Mouse (Mus musculus): Measurements from ENCODE around the gene Omp. TPM values are rescaled to one million over a fixed set of nuclear protein-coding genes. Genes with fewer than 3 reads are reported as not detected.
"Not testable (repeated sequence)": the region's sequence is repeated elsewhere in the genome, so short reads cannot be mapped to it uniquely, and the experiment has no call there.

Gene Omp
- 1 to 10 TPM; 1.1 to 1.5 TPM for total RNA-seq (2021)
- long read RNA-seq, experiment 1 = 0 reads
- long read RNA-seq, experiment 2, partial matches to known transcripts = 0 of 1 reads
- long read RNA-seq, experiment 2, other reads (novel, unspliced or antisense) = 0 of 1 reads

- no peak for DNase-seq (ENCODE audit: low spot score in 2 of 2)
Measured at GRCm38 (mm10) chr7:98145402-98145801, at the start of gene Omp. Gene Omp, minus strand, starts transcription at chr7:98145502.

DNA sequence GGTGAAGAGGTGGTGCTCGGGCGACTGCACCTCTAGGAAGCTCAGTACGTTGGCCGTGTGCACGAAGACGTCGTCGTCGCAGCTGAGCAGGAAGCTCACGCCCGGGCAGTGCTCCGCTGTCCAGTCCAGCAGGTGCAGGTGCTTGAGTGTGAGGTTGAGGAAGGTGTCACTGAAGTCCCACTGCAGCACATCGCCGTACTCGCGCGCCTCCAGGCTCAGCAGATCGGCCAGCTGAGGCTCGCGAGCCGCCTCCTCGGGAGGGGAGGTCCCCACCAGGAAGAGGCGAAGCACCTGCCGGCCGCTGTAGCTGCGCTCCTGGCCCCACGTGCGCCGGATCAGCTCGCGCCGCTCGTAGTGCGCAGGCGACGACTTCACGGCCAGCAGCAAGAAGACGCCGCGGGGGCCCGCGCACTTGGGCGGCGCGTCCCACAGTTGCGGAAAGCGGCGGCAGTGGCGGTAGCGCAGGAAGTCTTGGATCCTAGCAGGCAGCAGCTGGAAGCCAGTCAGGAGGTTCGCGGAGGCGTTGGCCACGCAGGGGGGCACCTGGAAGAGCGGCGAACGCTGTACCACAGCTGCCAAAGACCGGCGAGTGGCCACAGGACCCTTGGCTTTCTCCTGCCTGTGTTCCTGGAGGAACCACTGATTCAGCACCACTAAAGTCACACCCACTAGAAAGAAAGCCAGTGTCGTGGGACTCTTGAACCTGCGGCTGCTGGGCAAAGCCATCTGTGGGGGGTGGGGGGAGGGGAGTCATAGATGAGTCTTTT, 48.9 kb upstream of the Omp start:
- DNase-seq (ENCODE audit: low spot score in 2 of 2) = no peak

GRCm38 (mm10) chr7:98193515-98194025, 48.3 kb upstream of the Omp start:
- DNase-seq (ENCODE audit: low spot score in 2 of 2) = peak; percentile 9 to 31

GRCm38 (mm10) chr7:98191571-98192250, 46.4 kb upstream of the Omp start:
- DNase-seq (ENCODE audit: low spot score in 2 of 2) = no peak

DNA sequence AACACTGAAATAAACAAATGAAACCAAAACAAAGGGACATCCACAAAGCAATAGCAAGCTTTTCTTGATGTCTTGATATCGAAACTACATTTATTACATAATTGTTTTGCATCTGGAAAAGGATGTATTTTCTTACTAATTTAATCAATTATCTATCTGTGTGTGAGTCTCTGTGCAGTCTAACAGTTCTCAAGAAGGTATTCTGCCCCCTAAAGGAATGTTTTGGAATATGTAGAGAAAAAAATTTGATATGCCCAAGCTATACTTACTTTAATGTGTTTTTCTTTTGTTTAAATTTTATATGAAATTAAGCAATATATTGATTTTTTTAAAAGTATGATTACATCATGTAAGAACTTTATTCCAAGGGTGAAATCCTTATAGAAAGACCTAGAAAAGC, 45.3 kb upstream of the Omp start:
- DNase-seq (ENCODE audit: low spot score in 2 of 2) = no peak

DNA sequence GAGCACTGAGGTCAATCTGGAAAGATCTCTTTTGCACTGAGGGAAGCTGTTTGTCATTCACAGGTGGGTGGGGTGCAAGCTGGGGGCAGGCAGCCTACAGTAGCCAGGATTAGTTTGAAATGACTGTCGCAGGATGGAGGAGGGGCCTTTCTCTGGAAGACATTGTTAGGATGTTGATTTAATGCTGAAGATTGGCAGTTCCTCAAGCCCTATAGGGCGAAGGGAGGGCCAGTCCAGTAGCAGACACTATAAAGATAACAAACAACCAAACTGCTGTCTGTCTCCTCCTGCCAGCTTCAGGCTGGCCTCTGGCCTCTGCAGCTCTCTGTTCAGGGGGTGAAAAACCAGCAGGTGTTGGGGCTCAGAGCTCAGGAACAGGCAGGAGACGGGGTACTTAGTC, 44.4 kb upstream of the Omp start:
- no peak for DNase-seq (ENCODE audit: low spot score in 2 of 2)

- DNase-seq (ENCODE audit: low spot score in 2 of 2) = no peak
Measured at GRCm38 (mm10) chr7:98188680-98189079, 43.4 kb upstream of the Omp start.

- no peak for DNase-seq (ENCODE audit: low spot score in 2 of 2)
Measured at GRCm38 (mm10) chr7:98188238-98188637, 42.9 kb upstream of the Omp start.

DNA sequence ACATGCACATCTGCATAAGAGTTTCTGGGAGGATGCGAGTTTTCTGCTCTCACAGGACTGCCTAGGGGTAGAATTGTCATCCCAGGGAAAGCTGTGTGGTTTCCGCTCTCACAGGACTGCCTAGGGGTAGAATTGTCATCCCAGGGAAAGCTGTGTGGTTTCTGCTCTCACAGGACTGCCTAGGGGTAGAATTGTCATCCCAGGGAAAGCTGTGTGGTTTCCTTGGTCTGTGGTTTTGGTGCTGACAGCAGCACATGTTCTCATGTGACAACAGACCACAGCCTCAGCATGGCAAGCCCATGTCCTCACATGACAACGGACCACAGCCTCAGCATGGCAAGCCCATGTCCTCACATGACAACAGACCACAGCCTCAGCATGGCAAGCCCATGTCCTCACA, 42.0 kb upstream of the Omp start:
- DNase-seq (ENCODE audit: low spot score in 2 of 2) = not testable (repeated sequence)

DNA sequence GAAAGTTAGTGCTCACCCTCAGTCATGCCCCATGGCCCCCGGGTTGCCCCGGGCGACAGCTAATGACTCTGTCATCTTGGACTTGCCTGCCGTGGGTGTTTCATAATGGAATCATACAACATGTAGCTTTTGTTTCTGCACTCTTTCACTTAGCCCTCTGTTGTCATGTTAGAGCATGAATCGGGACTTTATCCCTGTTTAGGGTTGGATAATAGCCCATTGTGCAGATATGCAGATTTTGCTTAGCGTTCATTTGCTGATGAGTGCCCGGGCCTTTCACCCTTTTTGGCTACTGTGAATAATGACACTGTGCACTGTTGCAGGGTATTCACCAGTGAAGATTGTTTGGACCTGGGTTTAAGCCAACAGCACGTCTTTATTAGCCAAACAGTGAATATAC, 41.3 kb upstream of the Omp start:
- DNase-seq (ENCODE audit: low spot score in 2 of 2) = peak in 1 of 2 experiments; percentile 47

- DNase-seq (ENCODE audit: low spot score in 2 of 2) = peak in 1 of 2 experiments; percentile 59
Measured at GRCm38 (mm10) chr7:98185326-98185725, 40.0 kb upstream of the Omp start.

DNA sequence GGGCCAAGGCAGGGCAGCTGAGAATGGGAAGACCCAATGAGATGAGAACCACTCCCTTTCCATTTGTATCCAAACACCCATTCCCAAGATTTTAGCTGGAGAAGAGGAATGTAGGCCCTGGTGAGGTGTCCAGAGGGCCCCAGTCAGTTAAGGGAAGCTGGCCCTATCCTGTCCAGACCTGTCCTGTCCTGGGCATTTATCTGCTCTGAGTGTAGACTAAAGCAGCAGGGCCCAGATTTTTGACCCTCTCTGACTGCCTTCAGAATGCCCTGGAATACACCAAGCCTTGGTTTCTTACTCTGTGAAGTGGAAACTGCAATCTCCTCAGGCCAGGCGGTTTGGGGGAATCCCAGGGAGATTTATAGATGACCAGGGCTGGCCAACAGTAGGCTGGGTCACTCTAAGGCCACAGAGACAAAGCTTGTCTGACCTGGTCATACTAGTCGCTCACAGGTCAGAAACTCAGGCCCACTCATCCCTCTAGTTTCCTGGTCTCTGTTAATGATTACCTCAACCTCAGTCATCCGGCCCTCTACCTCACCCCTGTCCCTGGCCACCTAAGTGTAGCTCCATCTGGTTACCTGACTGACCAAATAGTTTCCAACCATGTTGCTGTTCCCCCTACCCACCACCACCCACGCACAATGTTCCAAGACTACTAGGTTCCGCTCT, 33.4 kb upstream of the Omp start:
- DNase-seq (ENCODE audit: low spot score in 2 of 2) = no peak

DNA sequence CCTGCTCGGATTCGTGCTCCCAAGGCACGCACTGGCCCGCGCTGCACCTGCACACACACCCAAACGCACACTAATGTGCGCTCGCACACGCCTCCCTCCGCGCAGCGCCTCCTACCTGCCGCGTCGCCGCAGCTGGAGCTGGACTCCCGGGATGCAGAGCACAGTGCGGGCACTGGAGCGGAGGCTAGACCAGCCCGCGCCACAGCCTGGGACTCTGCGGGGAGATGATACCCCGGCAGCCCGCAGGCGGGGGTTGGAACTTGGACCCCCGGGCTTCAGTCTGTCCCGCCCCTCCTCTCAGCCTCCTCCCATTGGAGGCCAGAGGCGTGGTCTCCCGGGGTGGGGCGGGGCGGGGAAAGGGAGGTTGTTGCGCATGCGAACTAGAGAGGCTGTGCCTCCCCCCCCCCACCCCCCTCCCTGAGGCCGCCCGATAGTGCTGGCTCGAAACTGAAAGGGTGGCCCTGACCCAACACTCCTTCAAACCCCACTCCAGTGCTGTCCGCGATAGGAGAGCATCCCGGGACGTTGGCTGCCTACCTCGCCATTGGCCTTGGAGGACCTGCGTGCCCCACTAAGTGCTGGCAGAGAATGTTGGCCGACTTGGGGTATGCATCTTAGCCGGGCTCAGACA, 32.7 kb upstream of the Omp start, which contains the start of gene Capn5:
Capn5 (minus strand) TSS at position 346 of the 631 bp plus-strand sequence.
- DNase-seq (ENCODE audit: low spot score in 2 of 2) = peak; percentile 48 to 50

DNA sequence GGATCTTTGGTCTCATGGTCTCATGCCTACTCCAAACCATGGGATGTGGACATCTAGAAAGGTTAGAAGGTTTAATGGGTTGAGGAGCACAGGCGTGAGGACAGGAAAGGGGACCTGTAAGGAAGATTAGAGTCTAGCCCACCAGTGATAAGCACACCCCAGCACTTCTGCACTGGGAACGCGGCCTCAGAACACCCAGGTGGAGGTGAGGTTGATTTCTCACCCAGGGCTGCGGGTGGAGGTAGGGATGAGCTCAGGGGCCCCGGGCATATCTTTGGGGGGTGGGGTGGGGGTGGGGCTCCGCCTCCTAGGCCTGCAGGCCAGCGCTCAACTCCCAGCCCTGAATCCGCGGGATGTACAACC, 32.2 kb upstream of the Omp start:
- no peak for DNase-seq (ENCODE audit: low spot score in 2 of 2)

- no peak for DNase-seq (ENCODE audit: low spot score in 2 of 2)
Measured at GRCm38 (mm10) chr7:98177071-98177485, 31.8 kb upstream of the Omp start.

DNA sequence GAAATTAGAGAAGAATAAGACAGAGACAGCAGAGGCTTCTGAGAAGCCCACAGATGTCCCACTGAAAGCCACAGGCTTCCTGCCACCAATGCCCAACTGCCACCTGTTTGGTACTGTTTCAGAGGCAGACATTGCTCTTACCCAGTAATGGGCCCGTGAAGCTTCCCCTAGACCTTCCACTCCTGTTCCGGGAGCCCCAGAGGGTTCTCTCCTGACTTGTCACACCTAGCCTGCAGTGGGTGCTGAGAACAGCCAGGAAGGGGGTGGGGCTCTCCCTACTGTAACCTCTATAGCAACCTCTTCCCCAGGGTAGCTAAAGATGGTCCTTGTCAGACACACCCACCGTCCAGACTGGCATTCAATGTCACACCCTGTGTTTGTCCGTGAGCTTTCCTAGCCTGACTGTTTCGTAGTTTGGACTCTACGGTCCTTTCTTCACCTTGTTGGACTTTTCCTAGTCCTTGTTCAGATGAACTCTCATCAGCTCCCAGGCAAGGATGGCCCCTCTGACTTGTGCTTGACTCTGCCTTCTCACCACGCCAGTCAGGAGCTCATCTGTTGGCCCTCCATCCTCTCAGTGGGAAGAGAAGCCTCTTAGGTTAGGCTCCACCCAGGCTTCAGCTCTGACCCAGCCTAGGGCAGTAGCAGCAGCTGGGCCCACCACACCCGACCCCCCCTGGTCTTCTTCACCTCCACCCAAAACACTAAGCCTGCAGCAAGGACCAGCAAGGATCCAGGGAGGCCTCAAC, 31.2 kb upstream of the Omp start:
- no peak for DNase-seq (ENCODE audit: low spot score in 2 of 2)

DNA sequence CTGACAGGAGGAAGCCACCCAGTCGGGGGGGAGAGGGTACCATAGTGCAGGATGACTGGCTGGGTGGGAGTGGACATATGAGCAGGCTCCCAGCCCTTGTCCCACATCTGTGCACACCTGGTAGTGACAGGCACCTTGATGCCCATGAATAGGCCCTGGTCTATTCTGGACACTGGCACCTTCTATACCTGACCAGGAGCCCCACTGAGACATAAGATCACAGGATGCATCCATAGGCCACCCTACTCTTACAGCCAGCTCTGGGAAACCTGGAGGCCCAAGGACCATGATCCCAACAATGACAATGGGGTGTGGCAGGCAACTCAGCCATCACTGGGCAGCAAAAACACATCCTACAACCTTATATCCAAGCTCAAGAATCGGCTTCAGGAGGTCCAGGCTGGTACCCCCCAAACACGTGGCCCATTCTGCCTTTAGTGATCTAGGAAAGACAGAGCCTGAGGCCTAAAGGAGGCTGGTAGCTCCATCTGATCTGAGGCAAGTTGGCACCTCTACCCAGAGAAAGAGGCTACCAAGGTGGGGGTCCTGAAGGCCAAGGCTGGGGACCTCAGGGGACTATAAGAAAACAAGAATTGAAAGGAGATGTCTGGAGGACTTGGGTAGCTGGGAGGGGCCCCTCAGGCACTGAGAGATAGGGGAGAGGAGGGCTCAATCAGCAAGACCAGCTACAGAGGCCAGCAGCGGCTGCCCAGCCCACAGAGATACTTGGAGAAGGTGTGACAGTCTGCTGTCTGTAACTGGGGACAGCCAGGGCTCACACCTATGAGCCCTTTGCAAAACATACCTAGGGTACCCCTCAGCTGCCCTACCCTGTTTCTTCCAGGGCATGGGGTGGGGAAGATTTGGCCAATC, 29.8 kb upstream of the Omp start:
- no peak for DNase-seq (ENCODE audit: low spot score in 2 of 2)

GRCm38 (mm10) chr7:98173408-98173807, 28.1 kb upstream of the Omp start:
- DNase-seq (ENCODE audit: low spot score in 2 of 2) = no peak

DNA sequence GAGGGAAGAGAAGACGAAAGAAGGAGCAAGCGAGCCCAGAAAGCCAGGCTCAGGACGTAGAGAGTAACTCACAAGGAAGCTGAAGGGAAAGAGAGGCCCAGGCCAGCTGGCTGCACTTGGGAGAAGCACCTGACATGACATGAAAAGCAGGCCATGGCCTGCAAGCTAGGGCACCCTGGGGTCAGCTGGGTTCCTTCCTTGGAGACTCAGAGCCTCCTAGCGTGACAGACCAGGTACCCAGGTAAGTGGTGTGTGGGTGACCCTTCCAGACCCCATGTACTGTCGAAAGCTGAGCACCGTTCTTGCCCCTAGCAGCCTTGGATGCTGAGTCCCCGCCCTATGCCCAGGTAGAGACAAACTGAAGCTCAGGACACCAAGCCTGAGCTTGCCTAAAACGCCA, 27.4 kb upstream of the Omp start:
- DNase-seq (ENCODE audit: low spot score in 2 of 2) = no peak

Measured in layer of hippocampus, postnatal 14 days (tissue).